Mouse (Mus musculus) testis, adult 2 months (tissue): ENCODE data around the gene Sh3pxd2a.

Source experiments
- CTCF ChIP-seq: fragments of 200-500 bp; IDR thresholded peaks from 2 replicates; pipeline ENCODE4 v1.5.1; 2012; ENCODE audit warnings: low read depth, mild to moderate bottlenecking, inconsistent platforms, low read length, moderate library complexity; ENCODE audit not compliant: control insufficient read depth, insufficient read depth, insufficient replicate concordance
- POLR2A ChIP-seq: fragments of 200-500 bp; IDR thresholded peaks from 2 replicates; pipeline ENCODE4 v1.6.1; 2012; ENCODE audit warnings: low read depth, mild to moderate bottlenecking, inconsistent platforms, low read length, moderate library complexity; ENCODE audit not compliant: control insufficient read depth

DNA sequence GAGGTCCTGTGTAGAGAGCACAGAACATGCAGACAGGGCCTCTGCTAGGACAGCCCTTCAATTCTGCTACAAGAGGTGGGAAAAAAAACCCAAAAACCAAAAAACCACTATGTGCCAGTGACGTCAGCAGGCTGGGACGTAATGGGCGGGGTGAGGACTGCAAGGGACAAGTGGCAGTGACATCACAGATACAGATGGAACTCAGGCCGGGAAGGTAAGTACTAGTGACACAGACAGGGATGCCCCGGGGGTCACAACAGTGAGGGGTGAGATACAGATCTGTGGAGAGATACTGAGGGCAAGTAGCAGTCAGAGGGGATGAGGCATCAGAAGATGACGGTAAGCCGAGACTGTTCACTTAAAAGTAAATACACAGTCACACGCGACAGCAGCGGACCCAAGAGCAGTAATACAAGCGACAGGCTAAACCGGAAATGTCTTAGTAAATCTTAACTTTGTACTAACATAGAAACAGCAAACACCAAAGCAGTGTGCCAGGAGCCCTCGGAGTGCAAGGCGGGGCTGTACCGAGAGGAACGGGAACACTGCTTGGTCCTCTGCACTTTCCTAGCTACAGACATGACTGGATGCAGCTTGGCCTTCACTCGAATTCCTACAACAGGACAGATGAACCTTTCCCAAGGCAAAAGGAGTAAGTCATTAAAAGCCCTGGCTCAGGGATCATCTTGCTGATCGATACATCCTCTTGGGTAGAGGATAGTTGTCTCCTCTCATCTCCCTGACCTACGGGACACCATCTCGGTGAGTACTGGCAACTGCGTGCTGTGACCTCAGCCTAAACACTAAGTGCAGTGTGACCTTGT, 48.8 kb upstream of the Sh3pxd2a start:
- no peak for TF ChIP-seq POLR2A
- TF ChIP-seq CTCF: no peak
